ENCODE assay signal across 8 mouse cellular contexts in genomic region chr16:39048889-39049288, GRCm38 (mm10).
DNase-seq lines count a peak whose midpoint lies in the region; ATAC-seq and TF ChIP-seq lines count a peak whose summit lies in the region.

No protein-coding gene starts in this region.

- no peak overlapping the region for H3K27ac ChIP-seq in cortical plate, adult 2 months (ENCODE audit: insufficient read depth, low read length)

- TF ChIP-seq CTCF in C2C12 (IDR thresholded peaks at IDR 0.05; ENCODE audit: control insufficient read depth, insufficient read depth, insufficient read length), result peak; percentile 16
- peak; percentile 78 for TF ChIP-seq CTCF in Patski (IDR thresholded peaks at IDR 0.05)
- peak; percentile 86 for TF ChIP-seq CTCF in cortical plate, adult 2 months (IDR thresholded peaks at IDR 0.05; ENCODE audit: extremely low read depth, insufficient read depth, low read length)

- no peaks in the 10 kb centered on the region for H3K79me3 ChIP-seq in C2C12 (ENCODE audit: low read depth)

- ATAC-seq in Patski, result peak; percentile 85

- POLR2A ChIA-PET in Patski (lab: Charles Lee), result no interaction called here

- H3K27me3 ChIP-seq in C2C12 (ENCODE audit: control insufficient read depth, insufficient read depth, insufficient read length) (no peaks in the 10 kb centered on the region), Patski (no peaks in the 10 kb centered on the region)

- no peaks in the 10 kb centered on the region for H3K4me1 ChIP-seq in cortical plate, adult 2 months (ENCODE audit: control insufficient read depth, insufficient read depth, low read length)

- DNase-seq in Patski (ENCODE audit: low read depth, low spot score), result no peak
- peak; percentile 55 for DNase-seq in heart, postnatal 4 days
- DNase-seq in layer of hippocampus, adult 11-12 months (ENCODE audit: low spot score), result peak; percentile 68
- peak; percentile 42 for DNase-seq in lung, postnatal 36 days
- peak; percentile 71 to 73 for DNase-seq in right cerebral cortex, postnatal 10 days (ENCODE audit: low spot score in 2 of 2)
- no peak for DNase-seq in T-cell, adult 2 months (ENCODE audit: low spot score)

- in situ Hi-C loops in Patski (cut with MboI; ENCODE audit: low pct_unique_long_range_greater_than_20kb), result no loop called here

- no peaks in the 10 kb centered on the region for H3K79me2 ChIP-seq in C2C12 (ENCODE audit: control insufficient read depth, insufficient read depth)

- TF ChIP-seq POLR2A in cortical plate, adult 2 months (IDR thresholded peaks at IDR 0.05; ENCODE audit: extremely low read depth, insufficient read depth, low read length), result no peak

- CTCF ChIA-PET in Patski (lab: Charles Lee), result interaction anchor here (1.0 to 3.3 kb wide), 11 partner anchors 8 to 203 kb away, joined by 3 to 26 read pairs (median 4); no protein-coding TSS in a partner anchor

- H3K4me3 ChIP-seq in C2C12 (ENCODE audit: insufficient read depth, poor library complexity, severe bottlenecking), result no peak overlapping the region
- H3K4me3 ChIP-seq in cortical plate, adult 2 months (ENCODE audit: insufficient read depth, low read length), result no peak overlapping the region

- no peak overlapping the region for H3ac ChIP-seq in C2C12 (ENCODE audit: control insufficient read depth, insufficient read length, low read depth)

- no peaks in the 10 kb centered on the region for H3K36me3 ChIP-seq in C2C12 (ENCODE audit: control insufficient read depth, insufficient read depth)

TF ChIP-seq in C2C12, 6 proteins besides CTCF, POLR2A, EP300 and RAD21:
- TF ChIP-seq USF1 (IDR thresholded peaks at IDR 0.05; ENCODE audit: low read depth), result no peak
- TF ChIP-seq MYOD1 (IDR thresholded peaks at IDR 0.05; ENCODE audit: control insufficient read depth, insufficient read length, low read depth), result no peak
- TF ChIP-seq CEBPB (IDR thresholded peaks at IDR 0.05; ENCODE audit: low read depth), result no peak
- no peak for TF ChIP-seq FOSL1 (IDR thresholded peaks at IDR 0.05; ENCODE audit: insufficient read depth, low read length, poor library complexity, severe bottlenecking)
- TF ChIP-seq MAX (IDR thresholded peaks at IDR 0.05), result no peak
- TF ChIP-seq MYOG (IDR thresholded peaks at IDR 0.05; ENCODE audit: control insufficient read depth, extremely low read depth, insufficient read length), result no peak

Comparison
In these comparisons a context has a peak if more than half of its experiments do, and no peak if none do; other contexts are left out.
1. CTCF ChIP-seq: peak in every context shown above with its lines; median percentile 86 in cortical plate, adult 2 months; 78 in Patski; 16 in C2C12.
2. DNase-seq: peak in heart, postnatal 4 days (single experiment), layer of hippocampus, adult 11-12 months (single experiment), lung, postnatal 36 days (single experiment) and right cerebral cortex, postnatal 10 days (2 of 2); none in Patski (single experiment) and T-cell, adult 2 months (single experiment).